Mouse (Mus musculus): ENCODE data around the gene Ciita.

Gene Ciita

GRCm38 (mm10) chr16:10520908-10521614 lies 41.2 kb downstream of the Ciita start:
- no peak for DNase-seq (ENCODE audit: low spot score)

DNA sequence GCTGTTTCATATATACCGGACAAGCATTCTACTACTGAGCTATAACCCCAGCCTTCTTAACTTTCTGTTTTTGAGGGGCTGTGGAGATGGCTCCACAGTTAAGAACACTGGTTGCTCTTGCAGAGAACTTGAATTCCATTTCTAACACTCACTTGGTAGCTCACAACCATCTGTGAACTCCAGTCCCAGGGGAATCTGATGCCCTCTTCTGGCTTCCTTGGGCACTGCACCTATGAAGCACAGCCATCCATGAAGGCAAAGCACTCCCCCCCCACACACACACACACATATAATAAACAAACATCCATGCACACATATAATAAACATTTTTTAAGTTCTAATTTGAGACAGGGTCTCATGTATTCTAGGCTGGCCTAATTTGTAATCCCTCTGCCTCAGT lies 43.0 kb downstream of the Ciita start:
- no peak for DNase-seq (ENCODE audit: low spot score)

- DNase-seq (ENCODE audit: low spot score): no peak
These were observed 43.8 kb downstream of the Ciita start for GRCm38 (mm10) chr16:10523650-10524049.

GRCm38 (mm10) chr16:10524866-10525609 lies 45.2 kb downstream of the Ciita start:
- no peak for DNase-seq (ENCODE audit: low spot score)

DNA sequence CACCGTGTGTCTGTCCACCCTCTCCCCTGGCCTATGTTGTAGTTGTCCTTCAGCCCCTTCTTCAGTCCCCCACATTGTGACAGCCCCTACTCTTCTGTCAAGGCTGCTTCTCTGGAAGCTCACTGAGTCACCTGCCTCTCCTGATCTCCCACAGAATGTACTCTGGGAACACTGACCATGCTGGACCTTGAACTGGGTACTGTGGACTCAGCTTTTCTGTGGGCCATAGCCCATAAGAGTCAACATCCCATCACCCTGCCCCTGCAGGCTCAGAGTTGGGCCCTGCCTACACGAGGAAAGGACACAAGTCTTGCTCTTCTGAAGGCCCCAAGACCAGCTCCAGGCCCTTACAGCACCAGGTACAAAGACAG lies 45.7 kb downstream of the Ciita start:
- no peak for DNase-seq (ENCODE audit: low spot score)

GRCm38 (mm10) chr16:10527046-10527644 lies 47.3 kb downstream of the Ciita start:
- DNase-seq (ENCODE audit: low spot score): no peak

DNA sequence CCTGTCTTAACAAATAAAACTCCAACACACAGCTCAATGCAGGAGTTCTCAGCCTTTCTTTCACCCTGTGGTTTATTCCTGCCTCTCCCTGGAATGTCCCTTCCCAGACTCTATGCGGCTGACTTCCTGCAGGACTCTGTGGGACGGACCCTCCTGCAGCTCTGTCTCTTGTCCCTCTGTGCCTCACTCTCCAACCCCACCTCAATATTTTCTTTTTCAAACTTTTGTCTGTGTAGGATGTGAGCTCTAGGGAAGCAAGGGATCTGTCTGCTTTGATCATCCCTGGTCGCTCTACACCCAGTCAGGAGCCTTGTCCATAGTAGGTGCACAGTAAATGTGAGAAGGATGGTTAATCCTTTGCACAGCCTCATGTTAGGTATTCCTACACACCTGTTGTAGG lies 48.5 kb downstream of the Ciita start:
- DNase-seq (ENCODE audit: low spot score): no peak

DNA sequence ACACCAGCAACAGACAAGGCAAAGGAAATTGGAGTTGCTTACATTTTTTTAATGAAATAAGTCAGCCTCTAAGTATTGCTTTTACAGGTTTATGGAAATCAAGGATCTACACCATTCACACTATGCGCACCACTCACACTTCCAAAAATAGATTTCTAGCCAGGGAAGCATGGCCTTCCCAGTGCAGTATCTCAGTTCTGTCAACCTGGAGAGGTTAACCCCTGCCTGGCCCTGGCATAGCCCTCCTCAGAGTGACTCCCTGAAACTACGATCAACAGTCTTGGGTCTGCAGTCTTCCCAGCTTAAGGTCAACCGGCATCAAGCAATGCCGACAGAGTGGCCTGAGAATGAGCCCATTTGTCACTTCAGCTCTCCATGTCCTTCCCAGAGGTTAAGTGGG lies 50.3 kb downstream of the Ciita start:
- DNase-seq (ENCODE audit: low spot score): no peak

DNA sequence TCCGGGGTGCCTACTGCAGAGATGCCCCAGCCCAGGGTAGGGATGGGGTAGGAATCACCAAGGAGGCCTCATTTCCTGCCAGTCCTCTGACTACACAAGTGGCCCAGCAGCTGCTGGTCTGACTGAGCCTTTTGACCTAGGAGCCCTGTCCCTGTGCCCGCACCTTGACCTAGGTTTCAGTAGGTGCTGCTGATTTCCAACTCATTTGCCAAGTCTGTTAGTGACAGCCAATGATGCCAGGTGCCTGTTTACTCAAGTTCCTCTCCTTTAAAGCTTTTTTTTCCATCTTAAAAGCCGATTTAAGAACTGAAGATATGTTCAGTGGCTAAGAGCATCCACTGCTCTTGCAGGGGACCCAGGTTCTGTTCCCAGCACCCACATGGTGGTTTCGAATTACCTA lies 53.9 kb downstream of the Ciita start:
- DNase-seq (ENCODE audit: low spot score): no peak

DNA sequence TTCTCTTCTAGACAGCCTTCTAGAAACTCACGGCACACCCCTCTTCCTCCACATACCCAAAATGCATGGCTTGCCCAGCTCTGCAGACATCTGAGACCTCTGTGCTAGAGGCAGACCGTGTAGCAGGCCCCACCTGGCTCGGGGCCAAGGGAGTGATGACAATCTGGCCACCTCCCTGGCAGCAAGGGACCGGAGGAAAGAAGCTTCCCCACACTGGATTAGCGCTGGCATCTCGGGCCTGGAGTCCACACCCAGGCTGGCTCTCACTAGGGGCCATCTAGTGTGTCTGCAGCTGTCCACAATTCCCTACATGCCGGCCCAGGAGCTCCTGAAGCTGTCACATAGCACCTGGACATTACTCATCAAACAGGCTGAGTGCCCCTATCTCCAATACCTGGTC lies 54.7 kb downstream of the Ciita start:
- DNase-seq (ENCODE audit: low spot score): no peak

- no peak for DNase-seq (ENCODE audit: low spot score)
These were observed 56.5 kb downstream of the Ciita start for GRCm38 (mm10) chr16:10536323-10536722.

GRCm38 (mm10) chr16:10536961-10537360 lies 57.1 kb downstream of the Ciita start:
- no peak for DNase-seq (ENCODE audit: low spot score)

DNA sequence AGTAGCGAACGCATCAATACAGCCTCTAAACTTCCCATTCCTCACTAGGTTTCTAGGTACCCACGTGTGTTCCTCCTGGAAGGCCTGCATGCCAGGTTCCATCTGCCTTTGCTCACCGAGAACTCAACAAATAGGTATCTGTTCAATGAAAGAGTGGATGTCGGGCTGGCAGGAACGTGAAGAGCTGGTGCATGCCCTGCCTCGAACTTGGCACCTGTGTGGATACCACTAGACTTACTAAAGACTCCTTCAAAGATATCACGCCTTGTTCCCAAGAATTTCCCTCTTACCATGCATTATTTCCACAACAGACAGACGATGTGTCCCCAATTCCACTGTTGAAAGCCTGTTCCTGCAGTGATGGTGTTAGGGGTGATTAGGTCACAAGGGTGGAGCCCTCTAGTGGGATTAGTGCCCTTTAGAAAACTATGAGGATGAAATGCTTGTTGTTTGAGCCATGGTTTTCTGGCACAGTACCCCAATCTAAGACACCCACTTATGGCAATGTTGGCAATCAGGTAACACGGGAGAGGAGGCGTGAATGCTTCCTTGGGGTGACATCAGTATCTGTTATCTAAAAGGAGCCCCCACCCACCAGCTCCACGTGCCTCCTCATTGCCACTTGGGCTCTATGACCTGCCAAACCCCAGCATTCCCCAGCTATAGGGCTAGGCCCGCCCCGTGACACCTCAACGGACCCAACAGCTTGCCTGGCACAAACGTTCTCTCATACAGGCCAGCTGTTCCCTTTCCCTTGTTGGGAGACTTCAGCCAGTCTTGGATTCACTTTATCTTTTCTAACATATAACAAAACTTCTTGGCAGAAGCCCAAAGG lies 61.1 kb downstream of the Ciita start:
- no peak for DNase-seq (ENCODE audit: low spot score)

DNA sequence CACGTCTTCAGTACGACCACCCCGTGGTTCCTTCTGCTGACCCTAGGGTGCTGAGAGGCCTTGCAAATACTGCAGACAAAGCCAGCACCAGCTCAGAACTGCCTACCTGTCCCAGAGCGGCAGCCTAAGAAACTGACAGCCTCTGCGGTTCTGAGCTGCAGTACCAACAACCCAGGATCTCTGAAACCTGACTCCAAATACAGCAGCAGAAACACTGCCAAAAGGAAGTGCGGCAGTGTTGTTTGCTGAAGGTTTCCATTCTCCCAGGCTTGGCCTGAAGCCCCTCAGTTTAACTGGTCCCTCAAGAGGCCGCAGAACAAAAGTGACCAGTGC lies 61.7 kb downstream of the Ciita start:
- DNase-seq (ENCODE audit: low spot score): no peak

- no peak for DNase-seq (ENCODE audit: low spot score)
These were observed 62.4 kb downstream of the Ciita start for GRCm38 (mm10) chr16:10542266-10542665.

GRCm38 (mm10) chr16:10542698-10543365 lies 63.0 kb downstream of the Ciita start, which contains the start of gene Dexi:
Gene Dexi (minus strand): TSS chr16:10543054.
- DNase-seq (ENCODE audit: low spot score): peak; percentile 71

- DNase-seq (ENCODE audit: low spot score): peak; percentile 91
These were observed 65.2 kb downstream of the Ciita start, which contains the start of gene Clec16a for GRCm38 (mm10) chr16:10544995-10545622. Gene Clec16a (plus strand): TSS chr16:10545339.

GRCm38 (mm10) chr16:10546865-10547264 lies 67.0 kb downstream of the Ciita start:
- no peak for DNase-seq (ENCODE audit: low spot score)

DNA sequence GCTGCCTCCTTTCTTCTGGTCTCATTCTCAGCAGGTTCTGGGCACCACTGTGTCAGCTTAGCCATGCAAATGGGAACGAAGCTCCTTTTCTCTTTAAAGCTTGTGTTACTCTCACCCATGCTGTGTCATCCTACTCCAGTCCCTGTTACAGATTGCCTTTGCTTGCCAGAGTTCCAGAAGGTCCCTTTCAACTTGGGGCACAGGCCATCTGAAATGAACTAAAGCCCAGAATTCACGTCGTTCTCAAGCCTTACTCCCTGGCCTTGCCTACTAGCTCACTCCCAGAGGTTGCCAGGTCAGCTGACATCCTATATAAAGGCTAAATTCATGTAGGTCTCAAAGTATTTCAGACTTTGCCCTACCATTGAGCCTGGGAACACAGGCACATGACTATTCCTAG lies 69.1 kb downstream of the Ciita start:
- no peak for DNase-seq (ENCODE audit: low spot score)

DNA sequence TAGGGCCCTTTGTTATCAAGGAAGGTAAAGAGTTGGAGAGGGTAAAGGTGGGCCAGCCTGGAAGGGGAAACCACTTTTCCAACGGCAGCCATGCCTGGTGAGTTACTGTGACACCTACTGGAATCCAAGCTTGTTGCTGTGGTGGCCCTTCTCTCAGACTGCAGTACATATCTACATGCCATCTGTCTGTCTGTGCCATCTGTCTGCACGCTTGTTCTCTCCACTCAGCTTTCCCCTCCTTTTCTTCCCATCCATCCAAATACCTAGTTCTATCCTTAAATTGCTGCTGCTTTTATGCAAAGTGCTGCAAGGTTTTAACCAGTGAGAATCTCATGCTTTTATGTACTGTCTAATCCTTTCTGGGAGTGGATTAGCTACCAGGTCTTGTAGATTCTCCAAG lies 69.7 kb downstream of the Ciita start:
- DNase-seq (ENCODE audit: low spot score): no peak

DNA sequence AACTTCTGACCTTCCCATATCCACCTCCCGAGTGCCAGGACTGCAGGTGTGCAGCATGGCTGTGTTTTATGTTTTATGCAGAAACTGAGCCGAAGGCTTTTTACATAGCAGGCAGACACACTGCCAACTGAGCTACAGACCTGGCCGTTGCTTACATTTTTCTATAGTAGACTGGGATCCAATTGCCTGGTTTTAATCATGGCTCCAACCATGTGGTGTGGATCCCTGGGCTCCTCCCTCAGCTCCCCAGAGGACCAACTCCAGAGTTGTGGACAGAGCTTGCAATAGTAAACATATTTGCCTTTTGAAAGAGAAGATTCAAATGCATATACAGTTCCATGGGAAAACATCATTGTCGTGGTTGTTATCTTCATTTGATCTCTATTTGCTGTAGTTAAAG lies 71.7 kb downstream of the Ciita start:
- DNase-seq (ENCODE audit: low spot score): no peak
